Mouse (Mus musculus): ENCODE data around the gene Foxj2.

The Foxj2 gene

DNA sequence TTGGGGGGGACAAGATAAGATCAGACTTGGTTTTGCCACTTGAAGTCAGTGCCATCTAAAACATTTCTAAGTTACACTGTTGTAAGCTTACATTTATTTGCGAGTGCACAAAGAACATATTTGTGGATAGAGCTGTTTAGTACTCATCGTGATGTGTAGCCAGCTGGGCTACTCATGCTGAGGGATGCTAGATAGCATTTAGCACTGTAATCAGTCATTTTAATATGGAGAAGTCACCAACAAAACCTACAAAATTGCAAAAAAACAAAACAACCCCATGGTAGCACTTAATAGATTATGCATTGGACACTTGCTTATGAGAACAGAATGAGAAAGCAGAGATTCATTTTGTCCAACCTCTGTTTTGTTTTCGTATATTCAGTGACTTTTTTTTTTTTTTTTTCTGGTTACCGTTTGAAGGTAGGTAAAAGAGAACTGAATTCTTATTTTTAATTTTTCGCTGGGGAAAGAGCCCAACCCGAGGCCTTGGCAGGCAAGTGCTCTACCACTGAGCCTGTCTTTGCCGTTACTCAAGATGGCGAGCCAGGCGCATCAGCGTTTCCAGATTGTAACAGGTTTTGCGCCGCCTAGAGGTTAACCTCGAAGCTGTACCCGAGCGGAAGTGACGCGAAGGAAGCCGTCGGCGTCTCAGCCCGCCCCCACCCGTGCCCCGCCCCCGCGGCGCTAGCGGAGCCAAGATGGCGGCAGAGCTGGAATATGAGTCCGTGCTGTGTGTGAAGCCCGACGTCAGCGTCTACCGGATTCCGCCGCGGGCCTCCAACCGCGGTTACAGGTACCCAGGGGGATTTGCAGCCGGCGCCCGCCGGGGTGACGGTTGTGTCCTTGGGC lies 54.4 kb downstream of the Foxj2 start, which contains the start of gene Necap1:
TSS of gene Necap1 (plus strand) at position 604 of the 849 bp plus-strand sequence.
- peak; percentile 99 for DNase-seq (ENCODE audit: low read depth)

DNA sequence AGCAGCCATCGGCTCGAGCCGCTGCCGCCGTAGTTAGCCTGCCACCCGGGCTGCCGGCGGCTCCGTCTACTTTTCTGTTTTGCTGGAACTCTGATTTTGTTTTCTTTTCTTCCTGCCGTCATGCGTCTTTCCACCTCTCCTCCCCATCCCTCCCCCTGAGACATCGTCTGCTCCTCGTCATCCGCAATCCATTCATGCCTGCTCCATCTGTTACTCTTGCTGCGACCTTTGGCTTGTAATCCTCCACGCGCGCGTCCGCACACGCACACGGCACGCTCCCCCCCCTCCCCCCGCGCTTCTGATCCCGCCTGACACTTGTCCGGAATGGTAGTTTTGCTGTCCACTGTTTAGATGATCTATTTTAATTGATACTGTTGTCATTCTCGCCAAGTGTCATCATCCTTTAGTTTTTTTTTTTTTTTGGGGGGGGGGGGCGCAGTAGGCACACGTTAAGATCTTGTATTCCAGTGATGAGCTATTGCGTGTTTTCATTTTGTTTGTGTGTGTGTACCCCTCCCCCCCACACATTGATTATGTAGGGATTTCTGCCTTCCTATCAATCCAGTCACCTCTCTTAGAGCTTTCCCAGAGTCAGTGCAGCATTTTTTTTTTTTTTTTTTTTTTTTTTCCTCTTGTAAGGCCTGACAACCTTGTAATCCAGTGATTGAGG lies 55.1 kb downstream of the Foxj2 start:
- peak; percentile 67 for DNase-seq (ENCODE audit: low read depth)

GRCm38 (mm10) chr6:122879141-122879735 lies 59.5 kb downstream of the Foxj2 start:
- DNase-seq (ENCODE audit: low read depth), result no peak

DNA sequence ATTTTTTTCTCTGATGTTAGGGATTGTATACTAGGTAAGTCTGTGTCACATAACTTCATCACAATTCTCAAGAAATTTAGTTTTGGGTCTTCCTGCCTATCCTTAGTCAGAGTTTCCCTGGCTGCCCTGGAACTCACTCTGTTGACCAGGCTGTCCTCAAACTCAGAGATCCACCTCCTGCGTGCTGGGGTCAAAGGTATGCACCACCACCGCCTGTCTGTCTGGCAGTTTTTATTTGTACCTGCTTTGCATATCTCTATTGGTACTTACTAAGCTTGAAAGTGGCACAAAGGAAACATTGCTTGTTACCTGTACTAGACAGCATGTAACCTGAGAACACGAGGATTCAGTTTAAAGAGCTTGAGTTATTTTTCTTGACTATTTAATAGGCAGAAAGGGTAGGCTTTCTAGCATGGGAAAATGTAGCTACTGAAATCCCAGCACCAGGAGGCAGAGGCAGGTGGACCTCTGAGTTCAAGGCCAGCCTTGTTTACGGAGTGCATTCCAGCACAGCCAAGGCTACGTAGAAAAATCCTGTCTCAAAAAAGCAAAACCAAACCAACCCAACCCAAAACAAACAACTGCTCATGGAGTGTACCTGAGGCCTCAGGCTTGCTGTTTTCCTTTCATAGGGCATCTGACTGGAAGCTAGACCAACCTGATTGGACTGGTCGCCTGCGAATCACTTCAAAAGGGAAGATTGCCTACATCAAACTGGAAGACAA lies 60.2 kb downstream of the Foxj2 start:
- no peak for DNase-seq (ENCODE audit: low read depth)

- DNase-seq (ENCODE audit: low read depth), result no peak
These were observed 61.6 kb downstream of the Foxj2 start for GRCm38 (mm10) chr6:122881287-122881686.

GRCm38 (mm10) chr6:122883603-122884002 lies 63.9 kb downstream of the Foxj2 start:
- DNase-seq (ENCODE audit: low read depth), result no peak

- DNase-seq (ENCODE audit: low read depth), result peak; percentile 38
These were observed 69.9 kb downstream of the Foxj2 start for GRCm38 (mm10) chr6:122889599-122889998.

- DNase-seq (ENCODE audit: low read depth), result peak; percentile 87
These were observed 72.8 kb downstream of the Foxj2 start for GRCm38 (mm10) chr6:122892442-122893049.
